Mouse (Mus musculus) cerebellum, adult 9-10 months (tissue): ENCODE data around the gene Rdh16f1.
"Not testable (repeated sequence)": the region's sequence is repeated elsewhere in the genome, so short reads cannot be mapped to it uniquely, and the experiment has no call there.

ENCODE experiments used
- DNase-seq: peaks from one replicate; pipeline ENCODE4 v3.0.0; 2022

Gene Rdh16f1

GRCm38 (mm10) chr10:127837793-127838192 is 78.2 kb downstream of the Rdh16f1 start:
- not testable (repeated sequence) for DNase-seq

- no peak for DNase-seq
These were observed 79.0 kb downstream of the Rdh16f1 start for GRCm38 (mm10) chr10:127838539-127838938.

- no peak for DNase-seq
These were observed 81.2 kb downstream of the Rdh16f1 start for GRCm38 (mm10) chr10:127840776-127841175.
